Mouse (Mus musculus) neutrophil, adult 59 days (primary cell): ENCODE measurements around the gene Col28a1. TPM values are rescaled to one million over a fixed set of nuclear protein-coding genes. Genes with fewer than 3 reads are reported as not detected.

Source experiments
- total RNA-seq, 2 experiments: library from RNA; stranded (reverse); gene quantifications; 1 replicate in 1 of 2; 2 replicates in 1 of 2; pipeline ENCODE4 v1.2.4; 2023

Col28a1 gene
- total RNA-seq, result not detected

GRCm38 (mm10) chr6:8192517-8192916 is at the start of gene Col28a1:
Col28a1 (minus strand) TSS chr6:8192617.

GRCm38 (mm10) chr6:8209047-8209865 is 16.8 kb upstream of the Col28a1 start, which contains the start of gene Mios:
Mios (plus strand) TSS chr6:8209222.

Other genes starting within 250 kb of the Col28a1 start
- 10 to 100 TPM in 1 of 2 experiments, 1 to 10 TPM in 1; 9.3 to 11.4 TPM for gene Mios, start 16.6 kb upstream of the Col28a1 start, total RNA-seq
- gene Rpa3, start 66.6 kb upstream of the Col28a1 start, total RNA-seq, result 10 to 100 TPM; 18.6 to 21.3 TPM
- gene Umad1, start 66.7 kb upstream of the Col28a1 start, total RNA-seq, result 10 to 100 TPM; 18.2 to 20.4 TPM
- not detected for gene Gm45062, start 66.8 kb upstream of the Col28a1 start, total RNA-seq